Mouse (Mus musculus): ENCODE results near the gene Dennd6b. TPM values are rescaled to one million over a fixed set of nuclear protein-coding genes. Genes with fewer than 3 reads are reported as not detected.

Gene Dennd6b
- polyA plus RNA-seq (2014; fragmentation: Nextera tagmentation; extraction: Ambion mirVana): 13.9 and 16.2 TPM in 2 replicates

DNA sequence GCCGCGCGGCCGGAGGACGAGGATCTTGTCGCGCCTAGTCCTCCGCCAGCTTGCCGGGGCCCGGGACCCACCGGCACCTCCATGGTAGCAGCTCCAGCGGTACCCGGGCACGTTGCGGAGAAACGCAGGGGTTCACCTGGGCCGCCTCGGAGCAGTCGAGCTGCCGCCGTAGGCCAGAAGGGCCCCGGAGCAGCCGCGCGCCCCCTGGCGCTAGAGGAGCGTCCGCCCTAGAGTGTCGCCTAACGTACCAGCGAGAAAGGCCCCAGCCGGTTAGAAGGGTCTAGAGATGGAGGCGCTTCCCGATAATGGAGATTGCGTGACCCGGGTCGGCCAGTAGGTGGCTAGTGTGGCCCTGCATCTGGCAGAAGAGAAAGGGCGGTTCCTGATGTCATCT, at the start of gene Dennd6b:
Gene Dennd6b, minus strand, starts transcription at position 184 of the 394 bp plus-strand sequence.
- H3K4me3 ChIP-seq (ENCODE audit: low read depth, low read length): peak within 1 kb of the TSS; percentile 86
- H3K9ac ChIP-seq (ENCODE audit: low read length): peak within 1 kb of the TSS; percentile 97
- H3K4me2 ChIP-seq (ENCODE audit: low read length): peak within 1 kb of the TSS; percentile 70
- no peaks in the 10 kb centered on the region for H3K36me3 ChIP-seq (ENCODE audit: control insufficient read depth, insufficient read depth, low read length)
- under 1% methylated on average over 38 of the region's 38 CpGs for WGBS
- peaks cover 12% of the 10 kb centered on the region for H3K4me1 ChIP-seq (replicated peaks; ENCODE audit: control insufficient read depth, insufficient read depth, low read length)
- H3K27ac ChIP-seq (ENCODE audit: low read depth): peak within 1 kb of the TSS; percentile 98
- H3K27me3 ChIP-seq (replicated peaks; ENCODE audit: control insufficient read depth, insufficient read depth, low read length): no peaks in the 10 kb centered on the region
- ATAC-seq (replicated peaks; ENCODE audit: low FRiP score, low TSS enrichment, low read depth) (peak; percentile 99), DNase-seq (ENCODE audit: low spot score) (peak; percentile 97)
- no peaks in the 10 kb centered on the region for H3K9me3 ChIP-seq (ENCODE audit: control insufficient read depth, low read length)

- no peak overlapping the region for H3K4me3 ChIP-seq (ENCODE audit: low read depth, low read length)
- no peak overlapping the region for H3K4me2 ChIP-seq (ENCODE audit: low read length)
- no peaks in the 10 kb centered on the region for H3K4me1 ChIP-seq (replicated peaks; ENCODE audit: control insufficient read depth, insufficient read depth, low read length)
- no peak for ATAC-seq (replicated peaks; ENCODE audit: low FRiP score, low TSS enrichment, low read depth)
- no peak overlapping the region for H3K9ac ChIP-seq (ENCODE audit: low read length)
- H3K9me3 ChIP-seq (ENCODE audit: control insufficient read depth, low read length): no peaks in the 10 kb centered on the region
- no peak for DNase-seq (ENCODE audit: low spot score)
- no peaks in the 10 kb centered on the region for H3K27me3 ChIP-seq (replicated peaks; ENCODE audit: control insufficient read depth, insufficient read depth, low read length)
- no peak overlapping the region for H3K27ac ChIP-seq (ENCODE audit: low read depth)
- peaks cover 13% of the 10 kb centered on the region for H3K36me3 ChIP-seq (ENCODE audit: control insufficient read depth, insufficient read depth, low read length)
- 66% methylated on average over 2 of the region's 2 CpGs for WGBS
These were observed 44.7 kb upstream of the Dennd6b start for GRCm38 (mm10) chr15:89241025-89241424.

DNA sequence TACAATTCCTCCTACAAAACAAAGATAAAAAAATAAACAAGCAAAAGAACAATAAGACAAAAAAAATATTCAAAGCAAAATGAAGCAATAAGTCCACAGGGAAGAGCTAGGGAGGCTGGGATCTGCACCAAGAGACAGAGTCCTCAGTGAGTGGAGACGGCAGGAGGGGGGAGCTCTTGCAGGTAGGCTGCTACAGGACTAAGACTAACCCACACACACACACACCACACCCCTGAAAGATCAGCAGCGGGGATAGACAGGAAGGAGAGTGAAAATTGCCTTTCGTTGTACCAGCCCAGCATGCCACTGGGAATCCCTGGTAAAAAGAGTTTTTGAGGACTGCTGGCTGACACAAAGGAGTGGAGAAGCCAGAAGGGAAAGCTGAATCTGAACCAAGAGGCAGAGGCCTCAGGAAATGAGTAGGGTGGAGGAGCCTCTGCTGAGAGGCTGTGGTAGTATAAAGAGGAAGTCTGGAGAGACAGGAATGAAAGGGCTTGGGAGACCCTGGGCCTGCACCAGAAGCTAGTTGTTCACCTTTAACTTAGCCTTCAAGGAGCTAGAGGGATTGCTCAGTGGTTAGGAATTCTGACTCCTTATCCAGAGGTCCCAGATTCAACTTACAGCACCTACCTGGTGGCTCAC, 43.6 kb upstream of the Dennd6b start:
- ATAC-seq (replicated peaks; ENCODE audit: low FRiP score, low TSS enrichment, low read depth) (no peak), DNase-seq (ENCODE audit: low spot score) (no peak)
- Histone ChIP-seq H3K9me3 (ENCODE audit: control insufficient read depth, low read length) (no peaks in the 10 kb centered on the region), H3K9ac (ENCODE audit: low read length) (no peak overlapping the region), H3K4me1 (replicated peaks; ENCODE audit: control insufficient read depth, insufficient read depth, low read length) (no peaks in the 10 kb centered on the region), H3K4me3 (ENCODE audit: low read depth, low read length) (no peak overlapping the region), H3K4me2 (ENCODE audit: low read length) (no peak overlapping the region), H3K27ac (ENCODE audit: low read depth) (no peak overlapping the region), H3K36me3 (ENCODE audit: control insufficient read depth, insufficient read depth, low read length) (peaks cover 13% of the 10 kb centered on the region), H3K27me3 (replicated peaks; ENCODE audit: control insufficient read depth, insufficient read depth, low read length) (no peaks in the 10 kb centered on the region)
- 72% methylated on average over 3 of the region's 3 CpGs for WGBS

- Histone ChIP-seq H3K9ac (ENCODE audit: low read length) (no peak overlapping the region), H3K27ac (ENCODE audit: low read depth) (no peak overlapping the region)
These were observed 37.8 kb upstream of the Dennd6b start for GRCm38 (mm10) chr15:89234052-89234451.

DNA sequence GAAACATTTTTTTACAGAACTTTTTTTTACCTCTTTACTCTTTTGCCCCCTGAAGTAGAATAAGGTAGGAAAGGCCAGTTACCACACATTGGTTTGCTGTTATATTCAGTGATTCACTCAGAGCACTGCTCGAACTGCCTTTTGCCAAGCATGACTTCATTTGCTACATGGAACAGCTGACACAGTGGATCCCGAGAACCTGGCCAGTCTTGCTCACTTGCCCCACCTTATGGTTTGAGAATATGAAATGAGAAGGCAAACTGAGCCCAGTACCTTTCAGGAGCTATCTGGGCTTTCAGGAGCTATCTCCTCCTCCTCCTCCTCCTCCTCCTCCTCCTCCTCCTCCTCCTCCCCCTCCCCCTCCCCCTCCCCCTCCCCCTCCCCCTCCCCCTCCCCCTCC, 37.3 kb upstream of the Dennd6b start:
- WGBS: 41% methylated on average over 2 of the region's 2 CpGs

More at GRCm38 (mm10) chr15:89234052-89234451, 37.8 kb upstream of the Dennd6b start:
- DNase-seq (ENCODE audit: low spot score) (no peak), ATAC-seq (replicated peaks; ENCODE audit: low FRiP score, low TSS enrichment, low read depth) (no peak)
- Histone ChIP-seq H3K4me1 (replicated peaks; ENCODE audit: control insufficient read depth, insufficient read depth, low read length) (no peaks in the 10 kb centered on the region), H3K4me3 (ENCODE audit: low read depth, low read length) (no peak overlapping the region), H3K4me2 (ENCODE audit: low read length) (no peak overlapping the region), H3K9me3 (ENCODE audit: control insufficient read depth, low read length) (no peaks in the 10 kb centered on the region), H3K27me3 (replicated peaks; ENCODE audit: control insufficient read depth, insufficient read depth, low read length) (no peaks in the 10 kb centered on the region), H3K36me3 (ENCODE audit: control insufficient read depth, insufficient read depth, low read length) (no peaks in the 10 kb centered on the region)
- WGBS: 77% methylated on average over 4 of the region's 4 CpGs

GRCm38 (mm10) chr15:89215611-89216233, 19.4 kb upstream of the Dennd6b start:
- no peak for DNase-seq (ENCODE audit: low spot score)
- Histone ChIP-seq H3K27ac (ENCODE audit: low read depth) (no peak overlapping the region), H3K4me2 (ENCODE audit: low read length) (no peak overlapping the region), H3K4me3 (ENCODE audit: low read depth, low read length) (no peak overlapping the region), H3K9me3 (ENCODE audit: control insufficient read depth, low read length) (no peaks in the 10 kb centered on the region), H3K9ac (ENCODE audit: low read length) (no peak overlapping the region), H3K4me1 (replicated peaks; ENCODE audit: control insufficient read depth, insufficient read depth, low read length) (peaks cover 6% of the 10 kb centered on the region; the same call in 1 of the 2 replicates), H3K27me3 (replicated peaks; ENCODE audit: control insufficient read depth, insufficient read depth, low read length) (no peaks in the 10 kb centered on the region), H3K36me3 (ENCODE audit: control insufficient read depth, insufficient read depth, low read length) (peaks cover 14% of the 10 kb centered on the region; the same call in 1 of the 2 replicates)
- no peak for ATAC-seq (replicated peaks; ENCODE audit: low FRiP score, low TSS enrichment, low read depth)
- WGBS: 90% methylated on average over 2 of the region's 2 CpGs

More for the DNA sequence above, 37.3 kb upstream of the Dennd6b start:
- Histone ChIP-seq H3K9me3 (ENCODE audit: control insufficient read depth, low read length) (no peaks in the 10 kb centered on the region), H3K27ac (ENCODE audit: low read depth) (no peak overlapping the region), H3K4me2 (ENCODE audit: low read length) (no peak overlapping the region), H3K36me3 (ENCODE audit: control insufficient read depth, insufficient read depth, low read length) (no peaks in the 10 kb centered on the region), H3K4me1 (replicated peaks; ENCODE audit: control insufficient read depth, insufficient read depth, low read length) (no peaks in the 10 kb centered on the region), H3K9ac (ENCODE audit: low read length) (no peak overlapping the region), H3K27me3 (replicated peaks; ENCODE audit: control insufficient read depth, insufficient read depth, low read length) (no peaks in the 10 kb centered on the region), H3K4me3 (ENCODE audit: low read depth, low read length) (no peak overlapping the region)
- DNase-seq (ENCODE audit: low spot score) (no peak), ATAC-seq (replicated peaks; ENCODE audit: low FRiP score, low TSS enrichment, low read depth) (no peak)

- peaks cover 6% of the 10 kb centered on the region; the same call in 1 of the 2 replicates for H3K4me1 ChIP-seq (replicated peaks; ENCODE audit: control insufficient read depth, insufficient read depth, low read length)
- peaks cover 14% of the 10 kb centered on the region; the same call in 1 of the 2 replicates for H3K36me3 ChIP-seq (ENCODE audit: control insufficient read depth, insufficient read depth, low read length)
- no peak for ATAC-seq (replicated peaks; ENCODE audit: low FRiP score, low TSS enrichment, low read depth)
- no peak overlapping the region for H3K4me3 ChIP-seq (ENCODE audit: low read depth, low read length)
- no peak overlapping the region for H3K27ac ChIP-seq (ENCODE audit: low read depth)
- no peak overlapping the region for H3K9ac ChIP-seq (ENCODE audit: low read length)
- no peaks in the 10 kb centered on the region for H3K27me3 ChIP-seq (replicated peaks; ENCODE audit: control insufficient read depth, insufficient read depth, low read length)
- no peak for DNase-seq (ENCODE audit: low spot score)
- 89% methylated on average over 3 of the region's 3 CpGs for WGBS
- H3K9me3 ChIP-seq (ENCODE audit: control insufficient read depth, low read length): no peaks in the 10 kb centered on the region
- no peak overlapping the region for H3K4me2 ChIP-seq (ENCODE audit: low read length)
These were observed 18.7 kb upstream of the Dennd6b start for GRCm38 (mm10) chr15:89214953-89215352.

GRCm38 (mm10) chr15:89213517-89213916, 17.2 kb upstream of the Dennd6b start:
- no peak for DNase-seq (ENCODE audit: low spot score)
- 93% methylated on average over 3 of the region's 3 CpGs for WGBS
- H3K4me3 ChIP-seq (ENCODE audit: low read depth, low read length): no peak overlapping the region
- H3K27me3 ChIP-seq (replicated peaks; ENCODE audit: control insufficient read depth, insufficient read depth, low read length): no peaks in the 10 kb centered on the region
- H3K27ac ChIP-seq (ENCODE audit: low read depth): no peak overlapping the region
- H3K4me2 ChIP-seq (ENCODE audit: low read length): no peak overlapping the region
- peaks cover 14% of the 10 kb centered on the region; the same call in 1 of the 2 replicates for H3K36me3 ChIP-seq (ENCODE audit: control insufficient read depth, insufficient read depth, low read length)
- H3K9ac ChIP-seq (ENCODE audit: low read length): no peak overlapping the region
- H3K4me1 ChIP-seq (replicated peaks; ENCODE audit: control insufficient read depth, insufficient read depth, low read length): peaks cover 6% of the 10 kb centered on the region; the same call in 1 of the 2 replicates
- no peak for ATAC-seq (replicated peaks; ENCODE audit: low FRiP score, low TSS enrichment, low read depth)
- no peaks in the 10 kb centered on the region for H3K9me3 ChIP-seq (ENCODE audit: control insufficient read depth, low read length)

Data from intestine, embryonic 14.5 days (tissue).